Mouse (Mus musculus): ENCODE data around the gene Ttc7b.

Gene Ttc7b

DNA sequence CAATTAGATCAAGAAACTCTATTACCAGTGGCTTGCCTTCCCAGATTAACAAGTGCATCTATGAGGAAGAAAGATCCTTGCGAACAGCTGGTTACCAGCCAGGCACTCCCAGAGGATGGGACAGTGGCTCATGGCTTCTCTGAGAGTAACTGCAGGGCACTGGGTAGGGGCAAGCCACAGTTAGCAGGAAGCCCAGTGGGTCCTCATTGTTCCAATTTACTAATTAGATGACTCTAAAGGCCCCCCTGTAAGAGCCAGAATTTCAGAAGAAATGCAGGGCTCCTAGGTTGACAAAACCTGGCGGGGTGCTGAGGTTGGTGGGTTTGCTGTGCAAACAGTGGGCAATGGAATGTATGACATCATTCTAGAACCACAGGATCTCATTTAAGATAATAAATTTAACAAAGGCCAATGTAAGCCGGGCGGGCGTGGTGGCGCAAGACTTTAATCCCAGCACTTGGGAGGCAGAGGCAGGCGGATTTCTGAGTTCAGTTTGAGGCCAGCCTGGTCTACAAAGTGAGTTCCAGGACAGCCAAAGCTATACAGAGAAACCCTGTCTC is 179.6 kb downstream of the Ttc7b start:
- DNase-seq (ENCODE audit: extremely low spot score, low spot score): no peak

- DNase-seq (ENCODE audit: extremely low spot score, low spot score): no peak
These were observed 182.6 kb downstream of the Ttc7b start for GRCm38 (mm10) chr12:100338055-100338454.

GRCm38 (mm10) chr12:100337351-100338018 is 183.1 kb downstream of the Ttc7b start:
- DNase-seq (ENCODE audit: extremely low spot score, low spot score): no peak

- no peak for DNase-seq (ENCODE audit: extremely low spot score, low spot score)
These were observed 184.4 kb downstream of the Ttc7b start for GRCm38 (mm10) chr12:100336241-100336640.

DNA sequence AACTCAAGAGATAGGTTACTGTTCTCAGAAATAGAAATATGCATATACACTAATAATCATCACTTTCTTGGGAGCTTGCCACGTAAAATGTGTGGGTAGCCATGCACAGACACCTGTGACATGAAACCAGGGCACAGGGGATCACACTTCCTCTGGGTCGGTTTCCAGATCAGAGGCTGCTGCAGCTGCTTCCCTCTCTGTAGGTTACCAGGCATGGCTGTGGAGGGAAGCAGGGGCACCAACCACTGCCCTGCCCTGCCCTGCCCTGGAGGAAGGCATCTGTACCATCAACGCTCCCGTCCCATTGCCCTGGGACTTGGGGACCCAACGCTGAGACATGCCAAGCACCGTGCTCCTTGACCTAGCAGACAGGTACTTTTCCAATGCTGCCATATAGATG is 188.8 kb downstream of the Ttc7b start:
- DNase-seq (ENCODE audit: extremely low spot score, low spot score): no peak

DNA sequence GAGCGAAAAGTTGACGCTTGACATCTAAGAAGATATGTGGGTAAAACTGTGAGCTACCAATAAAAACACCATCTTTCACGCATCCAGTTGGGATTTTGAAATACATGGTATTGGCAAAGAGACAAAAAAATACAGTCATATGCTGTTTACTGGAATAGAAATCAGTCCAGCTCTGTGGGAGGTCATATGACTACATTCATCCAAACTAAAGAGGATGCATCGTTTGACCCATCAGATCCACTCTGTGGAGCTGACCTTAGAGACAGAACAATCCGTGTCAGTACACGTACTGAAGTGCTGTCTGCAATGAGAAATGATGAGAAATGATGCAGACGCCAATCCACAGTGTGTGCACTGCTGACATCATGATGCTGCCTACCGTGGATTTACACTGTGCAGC is 190.4 kb downstream of the Ttc7b start:
- no peak for DNase-seq (ENCODE audit: extremely low spot score, low spot score)

DNA sequence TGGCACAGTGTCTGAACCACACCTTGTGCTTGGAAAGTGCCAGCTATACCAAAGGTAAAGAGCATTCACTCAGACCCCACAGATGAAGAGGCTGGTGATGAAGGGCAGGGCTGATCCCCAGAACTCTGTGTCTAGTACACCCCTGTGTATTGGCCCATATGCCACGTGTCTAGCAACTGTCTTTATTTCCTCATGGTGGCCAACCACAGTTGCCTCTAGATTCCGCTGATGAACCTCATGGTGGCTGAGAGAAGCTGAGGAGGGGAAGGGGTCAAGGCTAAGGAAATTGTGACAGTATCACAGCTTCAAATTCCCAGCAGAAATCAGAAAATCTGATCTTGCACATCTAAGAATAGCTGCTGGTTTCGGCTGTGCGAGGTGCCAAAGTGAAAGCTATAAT is 191.6 kb downstream of the Ttc7b start:
- no peak for DNase-seq (ENCODE audit: extremely low spot score, low spot score)

DNA sequence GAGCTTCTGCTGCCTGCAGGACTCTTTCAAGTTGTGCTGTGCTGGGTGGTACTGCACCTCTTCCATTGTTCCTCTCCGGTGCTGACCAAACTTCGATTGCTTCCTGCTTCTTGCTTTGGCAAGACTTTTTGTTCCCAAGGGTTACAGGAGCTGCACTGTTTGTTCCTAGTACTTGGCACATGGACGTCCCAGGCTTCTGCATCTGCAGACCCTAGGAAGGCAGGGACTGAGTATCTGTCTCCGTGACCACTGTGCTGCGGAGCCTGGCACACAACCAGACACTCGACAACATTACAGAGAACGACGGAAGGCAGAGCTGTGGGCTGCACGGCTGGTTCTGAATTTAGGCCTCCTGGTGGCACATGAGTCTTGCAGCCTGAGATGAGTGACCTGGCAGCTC is 192.1 kb downstream of the Ttc7b start:
- DNase-seq (ENCODE audit: extremely low spot score, low spot score): no peak

DNA sequence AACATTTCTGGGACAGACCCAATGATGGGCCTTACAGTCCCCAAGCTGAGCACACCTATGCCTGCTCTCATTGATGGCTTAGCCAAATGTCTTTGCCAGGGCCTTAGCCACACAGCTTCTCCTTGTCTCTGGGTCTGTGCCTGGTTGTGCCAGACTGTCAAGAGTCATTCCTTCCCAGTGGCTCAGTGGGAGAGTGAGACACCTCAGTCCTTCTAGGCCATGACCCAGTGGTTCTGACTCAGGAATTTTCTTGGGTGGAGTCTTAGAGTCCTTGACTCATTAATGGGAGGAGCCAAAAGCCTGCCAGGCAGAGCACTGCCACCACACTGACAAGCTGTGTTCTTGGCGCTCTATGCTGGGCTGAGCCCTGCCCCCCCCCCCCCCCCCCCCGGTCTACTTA is 193.9 kb downstream of the Ttc7b start:
- no peak for DNase-seq (ENCODE audit: extremely low spot score, low spot score)

- DNase-seq (ENCODE audit: extremely low spot score, low spot score): no peak
These were observed 195.0 kb downstream of the Ttc7b start for GRCm38 (mm10) chr12:100325618-100326017.

DNA sequence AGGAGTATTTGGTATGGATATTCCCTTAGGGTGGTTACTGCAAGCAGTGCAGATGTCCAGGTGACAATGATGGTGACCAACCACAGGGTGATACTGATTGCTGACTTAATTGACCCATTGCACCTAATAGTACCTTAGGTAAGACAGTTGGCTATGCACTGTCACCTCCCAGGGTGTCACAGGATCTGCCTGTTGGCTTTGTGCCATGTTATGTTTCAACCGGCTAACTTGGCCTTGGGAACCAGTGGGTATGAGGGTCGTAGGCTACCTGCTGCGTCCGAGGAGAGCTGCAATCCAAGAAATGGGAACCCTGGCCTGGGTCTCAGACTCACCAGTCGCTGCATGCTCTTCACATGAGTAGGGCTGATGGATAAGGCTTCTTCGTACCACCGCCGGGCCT is 195.4 kb downstream of the Ttc7b start:
- no peak for DNase-seq (ENCODE audit: extremely low spot score, low spot score)

DNA sequence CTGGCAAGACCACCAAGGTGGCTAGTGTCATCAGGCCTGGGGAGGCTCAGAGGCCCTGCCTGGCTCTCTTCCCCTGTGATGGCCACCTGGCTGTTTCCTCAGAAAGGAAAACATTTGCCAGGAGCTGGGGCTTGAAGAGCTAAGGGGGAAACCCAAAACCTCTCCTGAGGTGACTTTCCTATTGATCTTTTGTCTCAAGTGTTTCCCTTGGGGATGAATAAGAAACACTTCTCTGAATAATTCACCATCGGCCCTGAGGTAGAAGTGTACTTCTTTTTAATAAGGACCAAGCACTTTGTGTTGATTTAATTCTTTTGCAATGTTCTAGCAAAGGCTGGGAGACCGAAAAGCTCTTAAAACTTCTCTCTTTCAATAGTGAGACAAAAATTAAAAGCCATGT is 197.0 kb downstream of the Ttc7b start:
- no peak for DNase-seq (ENCODE audit: extremely low spot score, low spot score)

DNA sequence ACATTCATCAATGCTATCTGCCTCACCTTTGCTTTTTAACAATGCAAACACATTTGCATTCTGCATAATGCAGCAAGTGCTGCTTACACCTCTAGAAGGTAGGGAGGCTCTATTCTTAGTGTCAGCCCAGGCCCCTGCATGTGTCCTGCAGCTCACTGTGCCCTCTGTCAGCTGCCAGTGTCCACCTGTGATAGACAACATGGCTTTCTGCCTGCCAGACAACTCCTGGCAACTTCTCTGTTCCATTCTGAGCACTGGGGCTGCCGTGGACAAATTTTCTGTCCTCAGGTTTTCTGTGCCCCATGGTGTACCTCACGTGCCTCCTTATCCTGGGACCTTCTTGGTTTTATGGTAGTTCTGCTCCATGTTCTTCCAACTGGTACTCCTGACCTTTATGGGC is 198.4 kb downstream of the Ttc7b start:
- DNase-seq (ENCODE audit: extremely low spot score, low spot score): no peak

DNA sequence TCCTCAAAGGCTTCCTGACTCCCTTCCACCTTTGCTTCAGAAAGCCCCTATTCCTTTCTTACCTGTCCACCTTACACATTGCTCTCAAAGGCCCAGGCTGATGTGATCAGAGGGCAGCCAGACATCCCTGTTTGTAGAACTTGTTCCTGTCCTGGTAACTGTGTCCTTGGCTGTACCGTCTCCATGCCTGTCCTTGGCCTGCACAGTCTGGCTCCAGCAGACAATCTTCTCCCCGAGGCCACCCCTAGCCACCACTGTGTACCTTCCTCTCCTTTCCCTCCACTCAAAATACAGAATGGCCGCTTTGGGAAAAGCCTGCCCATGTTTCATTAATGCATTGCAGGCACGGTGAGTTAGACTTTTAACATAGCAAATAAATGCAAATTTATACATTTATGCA is 199.1 kb downstream of the Ttc7b start:
- DNase-seq (ENCODE audit: extremely low spot score, low spot score): no peak

- no peak for DNase-seq (ENCODE audit: extremely low spot score, low spot score)
These were observed 200.9 kb downstream of the Ttc7b start for GRCm38 (mm10) chr12:100319746-100320145.

DNA sequence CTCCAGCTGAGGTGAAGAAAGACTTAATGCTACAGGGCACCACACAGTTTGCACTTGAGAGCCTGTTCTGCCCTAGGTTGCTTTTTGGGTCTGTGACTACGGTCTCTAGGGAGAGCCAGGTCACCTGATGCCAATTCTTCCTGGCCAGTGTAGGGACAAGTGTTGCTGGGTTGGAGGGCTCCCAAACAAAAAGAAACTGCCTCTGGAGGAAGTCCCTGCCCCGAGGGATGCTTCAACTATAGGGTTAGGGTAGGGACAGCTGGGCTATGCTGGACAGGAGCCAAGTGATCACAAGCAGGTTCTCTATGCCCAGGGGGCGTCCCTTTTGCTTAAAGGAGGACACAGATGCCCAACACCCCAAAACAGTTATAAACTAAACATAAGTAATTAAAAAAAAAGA is 202.7 kb downstream of the Ttc7b start:
- DNase-seq (ENCODE audit: extremely low spot score, low spot score): no peak

DNA sequence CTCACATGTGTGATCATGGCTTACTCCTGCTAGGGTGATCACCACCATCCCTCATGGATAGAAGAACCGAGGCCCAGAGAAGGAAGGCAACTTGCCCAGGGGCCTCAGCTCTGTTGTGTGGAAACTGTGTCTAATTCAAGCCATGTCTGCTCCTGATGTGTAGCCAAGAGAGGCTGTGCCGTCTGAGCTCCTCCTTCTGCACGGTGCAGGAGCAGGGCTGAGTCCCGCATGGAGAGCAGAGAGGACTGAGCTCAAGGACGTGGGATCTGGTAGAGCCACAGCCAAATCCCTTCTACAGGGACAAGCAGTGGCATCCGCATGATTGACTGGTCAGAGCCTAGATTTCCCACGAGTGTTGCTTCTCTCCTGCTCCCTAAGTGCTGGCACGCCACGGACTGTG is 204.5 kb downstream of the Ttc7b start:
- DNase-seq (ENCODE audit: extremely low spot score, low spot score): no peak

DNA sequence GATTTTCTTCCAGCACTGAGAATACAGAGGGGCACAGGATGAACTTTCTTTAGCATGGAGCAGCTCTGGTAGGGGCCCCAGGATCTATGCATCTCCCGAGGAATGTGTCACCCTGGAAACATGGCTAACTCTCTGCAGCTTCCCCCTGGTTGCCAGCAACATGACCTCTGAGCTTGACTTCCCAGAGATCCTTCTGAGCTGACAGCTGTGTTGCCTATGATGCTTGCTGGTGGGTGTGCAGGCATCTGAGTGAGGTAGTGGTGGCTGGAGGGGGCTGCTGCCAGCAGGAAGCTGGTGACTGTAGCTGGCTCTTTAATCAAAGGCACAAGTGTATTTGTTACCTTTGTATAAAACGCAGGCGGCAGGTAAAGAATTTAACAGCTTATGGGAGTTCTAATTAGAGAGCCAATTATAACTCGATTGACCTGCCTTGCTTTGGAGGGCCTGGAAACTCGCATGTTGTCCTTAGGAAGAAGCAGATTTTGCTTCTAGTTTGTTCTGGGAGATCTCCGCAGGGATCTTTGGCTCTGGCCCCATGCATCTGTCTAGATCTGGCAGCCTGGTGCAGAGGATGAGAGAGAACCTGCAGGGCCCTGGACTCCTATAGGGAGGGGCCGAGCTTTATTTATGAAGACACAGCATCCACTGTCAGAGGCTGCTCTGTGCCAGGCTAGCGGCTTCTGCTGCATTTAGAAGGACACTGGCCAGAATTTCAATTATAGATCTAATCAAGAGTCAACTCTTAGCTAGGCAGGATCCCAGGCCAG is 205.3 kb downstream of the Ttc7b start:
- DNase-seq (ENCODE audit: extremely low spot score, low spot score): no peak

GRCm38 (mm10) chr12:100313785-100314375 is 206.7 kb downstream of the Ttc7b start:
- DNase-seq (ENCODE audit: extremely low spot score, low spot score): no peak

- no peak for DNase-seq (ENCODE audit: extremely low spot score, low spot score)
These were observed 207.4 kb downstream of the Ttc7b start for GRCm38 (mm10) chr12:100313209-100313608.

DNA sequence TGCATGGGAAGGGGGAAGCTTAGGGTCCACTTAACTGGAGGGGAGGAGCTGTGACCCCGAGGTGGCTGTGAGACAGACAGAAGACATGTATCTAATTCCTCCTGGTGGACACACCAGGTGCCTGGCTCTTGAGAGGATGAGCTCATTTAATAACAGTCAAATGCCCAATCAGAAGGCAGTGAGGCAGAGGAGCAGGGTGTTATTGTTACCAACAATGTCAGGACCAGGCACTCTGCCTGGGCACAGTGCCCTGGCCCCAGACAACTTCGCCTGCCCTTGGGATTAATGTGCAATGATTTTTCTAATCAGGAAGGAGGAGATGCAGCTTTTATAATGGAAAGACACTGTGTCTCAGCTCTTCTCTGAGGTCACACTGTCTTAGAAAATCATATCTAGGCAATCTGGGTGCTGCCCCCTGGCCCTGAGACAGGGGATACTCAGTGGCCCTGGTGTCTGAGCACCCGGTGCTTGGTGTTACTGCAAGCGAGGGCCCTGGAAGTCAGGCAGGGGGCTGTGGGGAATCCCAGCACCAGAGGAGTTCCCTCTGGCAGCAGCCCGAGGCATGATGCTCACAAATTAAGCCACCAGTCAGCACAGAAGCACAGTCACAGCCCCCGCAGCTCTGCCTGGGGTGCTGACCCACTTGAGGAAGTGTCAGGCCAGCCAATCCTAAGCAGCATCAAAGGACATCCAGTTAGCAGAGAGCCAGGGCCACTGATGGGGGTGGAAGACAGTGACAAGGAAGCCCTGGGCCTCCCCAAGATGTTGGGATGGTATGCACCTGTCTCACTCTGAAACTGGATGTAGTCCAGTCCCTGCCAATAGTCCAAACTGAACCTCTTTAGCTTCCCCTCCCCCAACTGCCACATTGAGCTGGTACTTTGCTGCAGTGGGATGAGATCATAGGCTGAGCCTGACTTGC is 209.9 kb downstream of the Ttc7b start:
- DNase-seq (ENCODE audit: extremely low spot score, low spot score): no peak

Measured in neural tube, embryonic 10.5 days (tissue).